Mouse (Mus musculus) MEL (cell line): ENCODE measurements around the gene Frem1. TPM values are rescaled to one million over a fixed set of nuclear protein-coding genes. Genes with fewer than 3 reads are reported as not detected.

ENCODE experiments used
- DNase-seq: peaks from one replicate; pipeline ENCODE4 v3.0.0; 2011; ENCODE audit warnings: low read depth, low spot score
- H3K27ac ChIP-seq: 2 replicates; pipeline ENCODE4 v1.5.1; 2012; ENCODE audit warnings: low read depth, mild to moderate bottlenecking, control low read depth, low read length, moderate library complexity; ENCODE audit not compliant: control insufficient read depth
- H3K27me3 ChIP-seq, 2 experiments: fragments of 150-350 bp in 1 of 2; sonication (generic) in 1 of 2; 2 replicates each; pipeline ENCODE4 v1.6.1; 2012; ENCODE audit warnings: low read length in 2 of 2, mild to moderate bottlenecking in 2 of 2, improper control_type of control experiment in 1 of 2, moderate library complexity in 1 of 2; ENCODE audit not compliant: insufficient read depth in 2 of 2, control insufficient read depth in 1 of 2
- H3K36me3 ChIP-seq, 2 experiments: 2 replicates each; pipeline ENCODE4 v1.6.1; 2012 to 2014; ENCODE audit warnings: low read length in 2 of 2, improper control_type of control experiment in 1 of 2, inconsistent platforms in 1 of 2, mild to moderate bottlenecking in 1 of 2; ENCODE audit not compliant: insufficient read depth in 2 of 2, control insufficient read depth in 1 of 2
- H3K4me1 ChIP-seq, 2 experiments: fragments of 150-350 bp in 1 of 2; sonication (generic) in 1 of 2; 2 replicates each; pipeline ENCODE4 v1.6.1; 2012; ENCODE audit warnings: low read length in 2 of 2, improper control_type of control experiment in 1 of 2, mild to moderate bottlenecking in 1 of 2; ENCODE audit not compliant: insufficient read depth in 2 of 2, control insufficient read depth in 1 of 2
- H3K4me3 ChIP-seq, 2 experiments: fragments of 150-350 bp in 1 of 2; sonication (generic) in 1 of 2; 2 replicates each; pipeline ENCODE4 v1.5.1; 2012; ENCODE audit warnings: low read depth in 2 of 2, low read length in 2 of 2, mild to moderate bottlenecking in 2 of 2, moderate library complexity in 2 of 2, control low read depth in 1 of 2, improper control_type of control experiment in 1 of 2; ENCODE audit not compliant: control insufficient read depth in 1 of 2, insufficient read depth in 1 of 2
- H3K79me2 ChIP-seq: 2 replicates; pipeline ENCODE4 v1.6.1; 2012; ENCODE audit warnings: mild to moderate bottlenecking, low read length, moderate library complexity; ENCODE audit not compliant: control insufficient read depth, poor library complexity, insufficient read depth
- H3K9ac ChIP-seq: 2 replicates; pipeline ENCODE4 v1.6.1; 2012; ENCODE audit warnings: low read depth, mild to moderate bottlenecking, control low read depth, low read length, moderate library complexity; ENCODE audit not compliant: control insufficient read depth, poor library complexity, severe bottlenecking
- H3K9me3 ChIP-seq: fragments of 150-350 bp; sonication (generic); replicated peaks from 2 replicates; pipeline ENCODE4 v1.6.1; 2012; ENCODE audit warnings: mild to moderate bottlenecking, low read length, improper control_type of control experiment, moderate library complexity; ENCODE audit not compliant: insufficient read depth
- BHLHE40 ChIP-seq: IDR thresholded peaks from 2 replicates; pipeline ENCODE4 v1.6.1; 2012; ENCODE audit warnings: low read depth, mild to moderate bottlenecking, inconsistent platforms, low read length, improper control_type of control experiment, borderline replicate concordance
- CHD1 ChIP-seq: IDR thresholded peaks from 2 replicates; pipeline ENCODE4 v1.6.1; 2012; ENCODE audit warnings: low read depth, mild to moderate bottlenecking, inconsistent platforms, low read length, improper control_type of control experiment
- CTCF ChIP-seq, 3 experiments: IDR thresholded peaks in 2 of 3; conservative IDR thresholded peaks in 1 of 3; 2 replicates each; pipeline ENCODE4 v1.5.1; 2011 to 2012; ENCODE audit warnings: low read length in 3 of 3, low read depth in 2 of 3, mild to moderate bottlenecking in 2 of 3, improper control_type of control experiment in 1 of 3, inconsistent platforms in 1 of 3, mixed read lengths in 1 of 3, moderate library complexity in 1 of 3; ENCODE audit not compliant: control insufficient read depth in 1 of 3, insufficient read depth in 1 of 3, poor library complexity in 1 of 3, severe bottlenecking in 1 of 3
- ELF1 ChIP-seq: IDR thresholded peaks from 2 replicates; pipeline ENCODE4 v1.6.1; 2014; ENCODE audit warnings: low read depth, mild to moderate bottlenecking, inconsistent platforms, low read length, improper control_type of control experiment, moderate library complexity
- GABPA ChIP-seq: IDR thresholded peaks from 2 replicates; pipeline ENCODE4 v1.6.1; 2012; ENCODE audit warnings: low read depth, mild to moderate bottlenecking, inconsistent platforms, low read length, improper control_type of control experiment, moderate library complexity
- HCFC1 ChIP-seq: IDR thresholded peaks from 2 replicates; pipeline ENCODE4 v1.6.1; 2012; ENCODE audit warnings: low read depth, mild to moderate bottlenecking, inconsistent platforms, low read length, improper control_type of control experiment, moderate library complexity
- JUND ChIP-seq: IDR thresholded peaks from 2 replicates; pipeline ENCODE4 v1.6.1; 2011; ENCODE audit warnings: low read depth, mild to moderate bottlenecking, improper control_type of control experiment, low read length
- KAT2A ChIP-seq: conservative IDR thresholded peaks from 2 replicates; pipeline ENCODE4 v1.6.1; 2012; ENCODE audit warnings: low read depth, low read length, improper control_type of control experiment, inconsistent platforms
- MAFK ChIP-seq: IDR thresholded peaks from 2 replicates; pipeline ENCODE4 v1.6.1; 2011; ENCODE audit warnings: low read depth, mild to moderate bottlenecking, low read length, improper control_type of control experiment, borderline replicate concordance
- MAX ChIP-seq: IDR thresholded peaks from 2 replicates; pipeline ENCODE4 v1.6.1; 2011; ENCODE audit warnings: low read length, improper control_type of control experiment
- NELFE ChIP-seq: IDR thresholded peaks from 2 replicates; pipeline ENCODE4 v1.6.1; 2011; ENCODE audit warnings: low read depth, low read length, improper control_type of control experiment
- NRF1 ChIP-seq: IDR thresholded peaks from 2 replicates; pipeline ENCODE4 v1.6.1; 2014; ENCODE audit warnings: low read depth, mild to moderate bottlenecking, inconsistent platforms, low read length, improper control_type of control experiment, moderate library complexity; ENCODE audit not compliant: poor library complexity, insufficient read depth, severe bottlenecking
- POLR2A ChIP-seq, 2 experiments: IDR thresholded peaks; 2 replicates each; pipeline ENCODE4 v1.6.1; 2011 to 2012; ENCODE audit warnings: low read length in 2 of 2, mild to moderate bottlenecking in 2 of 2, control low read depth in 1 of 2, improper control_type of control experiment in 1 of 2, low read depth in 1 of 2, moderate library complexity in 1 of 2; ENCODE audit not compliant: control insufficient read depth in 1 of 2, insufficient read depth in 1 of 2, poor library complexity in 1 of 2
- POLR2AphosphoS2 ChIP-seq: IDR thresholded peaks from 2 replicates; pipeline ENCODE4 v1.6.1; 2011; ENCODE audit warnings: low read length, improper control_type of control experiment
- POLR2AphosphoS5 ChIP-seq: IDR thresholded peaks from 2 replicates; pipeline ENCODE4 v1.6.1; 2012; ENCODE audit warnings: low read depth, borderline replicate concordance, mild to moderate bottlenecking, inconsistent platforms, low read length, moderate library complexity, mixed read lengths
- RAD21 ChIP-seq: IDR thresholded peaks from 2 replicates; pipeline ENCODE4 v1.6.1; 2011; ENCODE audit warnings: mild to moderate bottlenecking, low read depth, low read length, improper control_type of control experiment
- RCOR1 ChIP-seq: IDR thresholded peaks from 2 replicates; pipeline ENCODE4 v1.6.1; 2012; ENCODE audit warnings: low read depth, mild to moderate bottlenecking, inconsistent platforms, low read length, improper control_type of control experiment
- SMC3 ChIP-seq: IDR thresholded peaks from 2 replicates; pipeline ENCODE4 v1.6.1; 2011; ENCODE audit warnings: low read depth, low read length, improper control_type of control experiment
- TAL1 ChIP-seq: IDR thresholded peaks from 2 replicates; pipeline ENCODE4 v1.6.1; 2012; ENCODE audit warnings: mild to moderate bottlenecking, inconsistent platforms, low read length, moderate library complexity, mixed read lengths
- TCF12 ChIP-seq: IDR thresholded peaks from 2 replicates; pipeline ENCODE4 v1.6.1; 2014; ENCODE audit warnings: low read depth, mild to moderate bottlenecking, inconsistent platforms, low read length, improper control_type of control experiment, moderate library complexity
- USF1 ChIP-seq: IDR thresholded peaks from 2 replicates; pipeline ENCODE4 v1.6.1; 2014; ENCODE audit warnings: low read depth, mild to moderate bottlenecking, inconsistent platforms, low read length, improper control_type of control experiment, moderate library complexity
- USF2 ChIP-seq, 2 experiments: IDR thresholded peaks; 2 replicates each; pipeline ENCODE4 v1.6.1; 2011 to 2012; ENCODE audit warnings: improper control_type of control experiment in 2 of 2, low read length in 2 of 2, borderline replicate concordance in 1 of 2, inconsistent platforms in 1 of 2, low read depth in 1 of 2, mild to moderate bottlenecking in 1 of 2; ENCODE audit not compliant: insufficient read depth in 1 of 2
- ZNF384 ChIP-seq: IDR thresholded peaks from 2 replicates; pipeline ENCODE4 v1.6.1; 2012; ENCODE audit warnings: low read depth, mild to moderate bottlenecking, inconsistent platforms, low read length, improper control_type of control experiment
- polyA plus RNA-seq, 2 experiments: library from polyadenylated mRNA; stranded (reverse) in 1 of 2; unstranded in 1 of 2; fragments of >175 nt in 1 of 2; fragments of >200 nt in 1 of 2; gene quantifications; 2 replicates each; pipeline versions ENCODE4 v1.2.1 to v1.2.4; 2012; ENCODE audit warnings: low replicate concordance in 2 of 2, low read depth in 1 of 2; ENCODE audit not compliant: insufficient read length in 2 of 2, insufficient read depth in 1 of 2, missing spikeins in 1 of 2
- total RNA-seq: library from RNA; depleted of rRNA; stranded (reverse); fragments of 300-350 nt; gene quantifications from 2 replicates; pipeline ENCODE4 v1.2.3, GENCODE M21; 2012; rRNA removed

Gene Frem1
- total RNA-seq (not detected in 2 replicates), polyA plus RNA-seq (not detected)

DNA sequence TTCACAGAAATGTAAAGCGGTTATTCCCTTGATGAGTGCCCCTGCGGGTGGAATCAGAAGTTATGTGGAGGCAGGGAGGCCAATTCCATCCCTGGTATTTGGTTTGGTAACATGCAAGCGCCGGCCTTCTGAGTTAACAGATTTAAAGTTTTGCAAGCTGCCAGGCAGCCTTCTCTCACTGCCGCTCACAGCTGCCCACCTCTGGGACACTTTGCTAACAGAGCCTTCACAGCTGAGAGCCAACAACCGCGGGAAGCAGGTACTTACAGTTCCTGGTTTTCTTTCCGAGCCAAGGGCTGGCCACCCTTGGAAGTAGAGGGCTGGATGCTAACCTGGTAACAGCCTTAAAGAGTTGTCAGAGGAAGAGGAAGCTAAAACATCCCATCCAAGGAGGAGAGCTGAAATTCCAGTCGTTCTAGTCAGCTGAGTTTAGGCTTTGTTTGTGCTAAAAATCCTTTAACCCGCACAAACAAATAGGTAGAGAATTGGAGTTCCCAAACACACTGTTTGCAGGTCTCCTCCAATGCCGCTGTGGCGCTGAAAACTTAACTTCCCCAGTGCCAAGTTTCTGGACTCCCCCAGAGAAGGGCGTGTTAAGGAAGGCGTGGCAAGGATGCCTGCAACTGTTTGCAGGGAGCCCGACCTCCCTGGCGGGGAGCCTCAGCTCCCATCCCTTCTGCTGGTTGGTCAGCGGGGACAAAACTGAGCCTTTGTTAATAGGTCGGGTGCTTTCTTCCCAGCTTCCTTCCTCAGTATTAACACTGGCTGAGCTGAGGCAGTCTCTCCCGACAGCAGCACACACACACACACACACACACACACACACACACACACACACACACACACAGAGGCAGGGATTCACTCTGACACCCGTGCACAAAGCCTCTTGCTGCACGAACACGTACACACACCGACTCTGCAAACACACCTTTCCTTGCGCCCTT is at the start of gene Frem1:
TSS of gene Frem1 (minus strand) at position 706 of the 944 bp plus-strand sequence.
- no peaks in the 10 kb centered on the region for H3K9me3 ChIP-seq

DNA sequence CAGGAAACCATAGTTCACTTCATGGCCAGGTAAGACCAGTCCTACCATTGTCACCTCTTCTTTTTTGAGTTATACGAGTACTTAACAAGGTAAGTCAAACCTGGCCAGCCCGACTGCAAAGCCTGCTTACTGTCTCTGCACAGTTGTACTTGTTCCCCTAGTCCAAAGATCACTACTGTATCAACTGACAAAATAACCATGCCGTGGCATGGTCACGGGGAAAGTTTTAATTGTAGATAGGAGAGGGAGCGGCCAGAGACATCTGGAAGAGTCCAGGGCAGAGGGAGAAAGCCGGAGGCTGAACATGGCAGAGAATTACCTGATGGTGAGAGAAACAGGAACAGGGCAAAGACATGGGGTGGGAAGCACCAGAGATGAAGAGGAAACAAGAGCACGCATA is 46.9 kb upstream of the Frem1 start:
- Histone ChIP-seq H3K9me3 (no peaks in the 10 kb centered on the region), H3K79me2 (no peaks in the 10 kb centered on the region)
- no peak for DNase-seq
- TF ChIP-seq MAX (no peak), GABPA (no peak), TAL1 (no peak), HCFC1 (no peak), SMC3 (no peak), ZNF384 (no peak), ELF1 (no peak), KAT2A (no peak), CTCF (IDR thresholded peaks at IDR 0.05 in 2 of 3, conservative IDR thresholded peaks at IDR 0.05 in 1 of 3; ENCODE audit: control insufficient read depth in 1 of 3, insufficient read depth in 1 of 3, low read depth in 2 of 3, low read length in 3 of 3, poor library complexity in 1 of 3, severe bottlenecking in 1 of 3) (no peak), RCOR1 (no peak), TCF12 (no peak)
- TF ChIP-seq, all 39 proteins: peak for 0
- no peaks in the 10 kb centered on the region for H3K36me3 ChIP-seq
- no peak overlapping the region for H3K9ac ChIP-seq
- no peaks in the 10 kb centered on the region; a peak in 1 of 4 replicates for H3K27me3 ChIP-seq
- H3K4me1 ChIP-seq = no peaks in the 10 kb centered on the region
- H3K4me3 ChIP-seq = no peak overlapping the region
- no peak overlapping the region for H3K27ac ChIP-seq

More for the DNA sequence above, at the start of gene Frem1:
- no peaks in the 10 kb centered on the region for H3K4me1 ChIP-seq
- no peaks in the 10 kb centered on the region for H3K36me3 ChIP-seq
- no peak within 1 kb of the TSS for H3K9ac ChIP-seq
- no peaks in the 10 kb centered on the region for H3K79me2 ChIP-seq
- H3K27me3 ChIP-seq = no peaks in the 10 kb centered on the region
- TF ChIP-seq RCOR1 (no peak), USF1 (no peak), CHD1 (no peak), POLR2A (IDR thresholded peaks at IDR 0.05; ENCODE audit: control insufficient read depth in 1 of 2, insufficient read depth in 1 of 2, low read depth in 1 of 2, low read length in 2 of 2, poor library complexity in 1 of 2) (no peak), SMC3 (no peak), TCF12 (no peak), BHLHE40 (no peak), TAL1 (no peak), HCFC1 (no peak), MAFK (no peak), POLR2AphosphoS2 (no peak), KAT2A (no peak), RAD21 (no peak), JUND (no peak), NELFE (no peak), NRF1 (no peak), POLR2AphosphoS5 (no peak), USF2 (IDR thresholded peaks at IDR 0.05; ENCODE audit: borderline replicate concordance in 1 of 2, insufficient read depth in 1 of 2, low read depth in 1 of 2, low read length in 2 of 2) (no peak)
- no peak within 1 kb of the TSS for H3K27ac ChIP-seq
- no peak for DNase-seq
- H3K4me3 ChIP-seq = no peak within 1 kb of the TSS
